Mouse (Mus musculus) liver, postnatal 0 days (tissue): Measurements from ENCODE around the gene Htr2b.

Source experiments
- CTCF ChIP-seq: sonication (generic); IDR thresholded peaks from 2 replicates; pipeline ENCODE4 v1.5.1; 2016; ENCODE audit warnings: antibody characterized with exemption, low read depth
- EP300 ChIP-seq: IDR thresholded peaks from 2 replicates; pipeline ENCODE4 v1.6.1; 2016; ENCODE audit warnings: antibody characterized with exemption, low read depth, mild to moderate bottlenecking

- TF ChIP-seq CTCF (no peak), EP300 (no peak)
Observed at GRCm38 (mm10) chr1:86111779-86112178, at the start of gene Htr2b.
